Mouse (Mus musculus) lung, postnatal 36 days (tissue): ENCODE measurements at regions not wholly inside any gene's neighbourhood (a gene's known extent, or its start where the extent isn't known, plus 50 kb on each side); places are given as distances from the start of the nearest gene placed in this dataset.
"Not testable (repeated sequence)": the region's sequence is repeated elsewhere in the genome, so short reads cannot be mapped to it uniquely, and the experiment has no call there.

ENCODE experiments used
- DNase-seq: peaks from one replicate; pipeline ENCODE4 v3.0.0; 2022; ENCODE audit warnings: mixed read lengths

- no peak for DNase-seq
Observed at GRCm38 (mm10) chr4:110038696-110039095, 60.8 kb downstream of the Dmrta2 start.

- DNase-seq: no peak
Observed at GRCm38 (mm10) chr4:110044851-110045618, 67.2 kb downstream of the Dmrta2 start.

GRCm38 (mm10) chr4:110045651-110046269 lies 67.9 kb downstream of the Dmrta2 start:
- DNase-seq: no peak

- DNase-seq: no peak
Observed at GRCm38 (mm10) chr4:110046270-110046651, 68.4 kb downstream of the Dmrta2 start.

- peak; percentile 76 for DNase-seq
Observed at GRCm38 (mm10) chr4:110050393-110051280, 72.8 kb downstream of the Dmrta2 start.

- DNase-seq: no peak
Observed at GRCm38 (mm10) chr4:110051281-110051665, 73.4 kb downstream of the Dmrta2 start.

- no peak for DNase-seq
Observed at GRCm38 (mm10) chr4:110051872-110052271, 74.0 kb downstream of the Dmrta2 start.

GRCm38 (mm10) chr4:110052998-110053397 lies 75.1 kb downstream of the Dmrta2 start:
- DNase-seq: no peak

- no peak for DNase-seq
Observed at GRCm38 (mm10) chr4:110073836-110074235, 96.0 kb downstream of the Dmrta2 start.

GRCm38 (mm10) chr4:110083371-110083770 lies 105.5 kb downstream of the Dmrta2 start:
- no peak for DNase-seq

GRCm38 (mm10) chr4:110087570-110088247 lies 109.9 kb downstream of the Dmrta2 start:
- DNase-seq: peak; percentile 39

GRCm38 (mm10) chr4:110093040-110093820 lies 115.4 kb downstream of the Dmrta2 start:
- DNase-seq: no peak

GRCm38 (mm10) chr4:110094541-110094940 lies 116.7 kb downstream of the Dmrta2 start:
- DNase-seq: no peak

- no peak for DNase-seq
Observed at GRCm38 (mm10) chr4:110095760-110096593, 118.1 kb downstream of the Dmrta2 start.

- DNase-seq: not testable (repeated sequence)
Observed at GRCm38 (mm10) chr4:110104119-110104518, 126.3 kb downstream of the Dmrta2 start.

- DNase-seq: no peak
Observed at GRCm38 (mm10) chr4:110106620-110107243, 128.9 kb downstream of the Dmrta2 start.

GRCm38 (mm10) chr4:110119438-110119837 lies 141.6 kb downstream of the Dmrta2 start:
- DNase-seq: peak; percentile 2

- DNase-seq: no peak
Observed at GRCm38 (mm10) chr4:110119874-110120273, 142.0 kb downstream of the Dmrta2 start.

- DNase-seq: no peak
Observed at GRCm38 (mm10) chr4:110120761-110121160, 142.9 kb downstream of the Dmrta2 start.

GRCm38 (mm10) chr4:110121447-110121846 lies 143.6 kb downstream of the Dmrta2 start:
- no peak for DNase-seq
